Mouse (Mus musculus) cerebellum, postnatal 10 days (tissue): Measurements from ENCODE around the gene Cspg5.

Source experiments
- DNase-seq, 2 experiments: peaks; one replicate each; pipeline ENCODE4 v3.0.0; 2021; ENCODE audit warnings: mixed read lengths in 2 of 2

Gene Cspg5

DNA sequence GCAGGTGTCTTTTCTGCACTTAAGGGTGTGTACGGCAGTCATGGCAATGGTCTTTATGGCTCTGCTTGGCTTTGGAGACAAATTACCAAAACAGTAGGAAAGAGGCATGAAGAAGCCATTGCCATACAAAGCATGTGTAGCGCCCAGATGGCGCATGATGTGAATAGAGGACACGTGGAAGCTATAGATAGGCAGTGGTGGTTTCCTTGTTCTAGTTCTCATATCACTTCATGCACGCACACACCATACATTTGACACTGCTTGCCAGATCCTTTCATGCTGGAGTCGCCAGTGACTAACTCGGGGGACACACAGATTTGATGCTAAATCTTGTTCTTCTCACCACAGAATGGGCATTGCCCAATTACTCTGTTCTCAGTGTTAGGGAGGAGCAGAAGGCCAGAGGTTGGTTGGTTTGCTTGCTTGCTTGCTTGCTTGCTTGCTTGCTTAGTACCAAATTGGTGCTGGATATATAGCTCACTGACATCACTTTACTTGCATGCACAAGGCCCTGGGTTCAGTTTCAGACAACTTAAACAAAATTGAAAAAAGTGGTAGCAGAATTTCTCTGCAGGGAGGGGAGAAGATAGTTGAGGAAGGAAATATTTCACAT, at the start of gene Cspg5:
Cspg5 (plus strand) TSS at position 563 of the 613 bp plus-strand sequence.
- no peak for DNase-seq

DNA sequence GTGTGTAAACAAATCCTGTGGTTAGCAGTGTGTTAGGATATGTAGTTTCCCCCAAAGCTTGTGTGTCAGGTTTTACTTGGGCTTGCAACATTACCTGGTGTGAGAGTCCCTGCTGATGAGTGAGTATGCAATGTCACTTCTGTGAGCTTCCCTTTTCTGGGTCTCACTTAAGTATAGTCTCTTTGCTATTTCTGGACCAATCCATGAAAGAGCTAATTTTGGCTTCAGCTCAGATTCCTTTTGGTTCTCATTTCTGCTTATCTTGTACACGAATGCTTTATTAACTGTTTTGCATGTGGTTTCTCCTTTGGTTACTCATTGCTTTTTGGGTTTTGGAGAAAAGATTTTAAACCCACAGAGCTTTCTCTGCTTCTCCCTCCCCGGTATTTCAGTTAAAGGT, 43.7 kb upstream of the Cspg5 start:
- DNase-seq = no peak

DNA sequence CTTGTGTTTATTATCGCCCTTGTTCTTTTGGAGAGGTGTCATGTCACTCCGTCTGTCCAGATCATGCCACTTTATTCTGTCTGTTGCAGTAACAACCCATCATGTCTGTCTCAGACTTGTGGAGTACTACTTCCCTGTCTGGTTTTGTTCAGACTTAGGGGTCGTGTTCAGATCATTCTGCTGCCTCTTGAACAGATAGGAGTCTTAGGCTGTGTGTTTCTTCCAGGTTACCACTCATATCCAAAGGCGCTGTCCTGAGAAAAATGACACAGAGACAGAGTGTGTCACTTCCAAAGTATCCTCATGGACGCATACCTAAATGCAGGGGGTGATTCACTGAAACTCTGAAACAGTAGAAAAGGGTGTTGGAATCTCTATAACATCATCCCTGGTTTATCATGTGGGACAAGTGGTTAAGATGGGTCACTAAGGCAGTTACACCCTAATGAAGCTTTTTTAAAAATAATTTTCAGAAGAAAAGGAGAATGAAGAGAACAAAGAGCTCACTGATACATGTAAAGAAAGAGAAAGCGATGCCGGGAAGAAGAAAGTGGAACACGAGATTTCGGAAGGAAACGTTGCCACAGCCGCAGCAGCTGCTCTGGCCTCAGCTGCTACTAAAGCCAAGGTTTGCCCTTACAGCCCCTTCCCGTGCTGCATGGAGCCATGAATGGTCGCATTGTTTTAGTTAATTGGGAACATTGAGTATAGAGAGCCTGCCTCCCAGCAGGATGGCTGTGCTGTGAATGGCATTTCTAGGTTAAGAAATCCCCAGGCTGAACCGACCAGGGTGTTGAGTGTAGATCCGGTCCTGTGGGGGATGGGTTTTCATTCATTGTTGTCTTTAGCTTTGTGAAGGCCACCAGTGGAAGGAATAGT, 37.8 kb upstream of the Cspg5 start:
- peak; percentile 32 to 52 for DNase-seq

DNA sequence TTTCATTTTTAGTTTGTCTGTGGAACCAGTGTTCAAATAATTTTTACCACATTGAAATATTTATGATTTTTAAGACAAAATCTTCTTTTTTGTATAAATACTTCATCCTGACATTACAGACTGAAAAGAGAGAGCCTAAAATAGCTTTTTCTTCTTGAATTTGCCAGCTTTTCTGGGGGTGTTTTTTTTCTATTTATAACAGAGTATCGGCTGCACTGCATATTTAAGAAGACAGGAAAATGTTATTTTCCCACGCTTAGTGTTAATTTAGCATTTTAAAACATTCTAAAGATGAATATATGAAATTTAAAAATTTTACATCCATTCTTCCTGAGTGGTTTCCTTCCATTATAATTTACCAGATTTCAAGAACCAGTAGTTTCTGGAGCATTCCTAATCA, 37.1 kb upstream of the Cspg5 start:
- no peak for DNase-seq

DNA sequence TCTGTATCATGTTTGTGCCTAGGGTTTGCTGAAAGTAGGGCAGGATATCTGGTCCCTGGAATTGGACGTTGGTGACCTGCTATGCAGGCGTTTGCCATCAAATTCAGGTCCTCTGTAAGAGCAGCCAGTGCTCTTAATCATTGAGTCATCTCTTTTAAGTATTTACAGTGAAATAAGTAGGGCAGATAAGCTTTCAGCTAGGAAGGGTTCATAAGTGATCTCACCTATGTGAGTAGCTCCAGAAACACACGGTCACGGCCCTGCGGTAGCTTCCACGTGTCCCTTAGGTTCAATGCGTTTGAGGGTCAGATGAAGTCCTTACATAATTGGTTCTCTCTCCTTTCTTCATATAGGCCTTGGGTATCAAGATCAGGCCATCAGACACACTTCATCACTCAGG, 35.3 kb upstream of the Cspg5 start:
- DNase-seq = no peak

DNA sequence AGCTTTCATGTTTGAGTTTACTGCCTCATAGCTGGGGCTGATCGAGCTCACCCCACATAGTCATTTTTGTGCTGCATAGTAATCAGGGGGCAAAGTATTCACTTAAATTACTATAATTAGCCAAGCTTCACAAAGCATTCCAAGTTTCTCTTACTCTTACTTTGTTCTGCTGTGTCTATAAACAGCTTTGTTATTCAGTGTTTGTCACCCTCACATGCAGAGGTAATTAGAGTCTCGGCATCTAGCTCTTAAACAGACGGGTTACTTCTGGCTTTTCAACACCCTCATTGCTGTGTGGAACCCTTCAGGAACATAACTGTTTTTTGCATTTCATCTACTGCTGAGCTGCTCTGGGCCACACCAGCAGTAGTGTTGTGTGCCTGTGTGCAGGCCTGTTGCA, 34.6 kb upstream of the Cspg5 start:
- no peak for DNase-seq

DNA sequence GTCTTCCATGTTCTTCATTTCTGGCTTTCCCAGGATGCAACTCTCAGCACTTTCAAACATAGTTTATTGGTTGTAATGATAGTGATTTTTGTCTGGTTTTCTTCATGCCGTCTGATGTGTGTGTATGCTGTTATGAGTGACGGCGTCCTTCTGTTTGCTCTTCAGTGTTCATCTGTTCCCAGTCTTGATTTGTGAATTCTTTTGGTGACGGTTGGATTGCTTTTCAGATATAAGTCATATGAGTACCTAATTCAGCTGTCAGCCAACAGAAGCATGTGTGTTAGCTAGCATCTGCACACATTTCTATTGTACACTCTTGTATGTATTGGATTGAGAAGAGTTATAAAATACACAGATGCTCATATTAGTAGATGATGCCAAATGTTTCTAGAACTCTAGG, 19.3 kb upstream of the Cspg5 start:
- DNase-seq = no peak

DNA sequence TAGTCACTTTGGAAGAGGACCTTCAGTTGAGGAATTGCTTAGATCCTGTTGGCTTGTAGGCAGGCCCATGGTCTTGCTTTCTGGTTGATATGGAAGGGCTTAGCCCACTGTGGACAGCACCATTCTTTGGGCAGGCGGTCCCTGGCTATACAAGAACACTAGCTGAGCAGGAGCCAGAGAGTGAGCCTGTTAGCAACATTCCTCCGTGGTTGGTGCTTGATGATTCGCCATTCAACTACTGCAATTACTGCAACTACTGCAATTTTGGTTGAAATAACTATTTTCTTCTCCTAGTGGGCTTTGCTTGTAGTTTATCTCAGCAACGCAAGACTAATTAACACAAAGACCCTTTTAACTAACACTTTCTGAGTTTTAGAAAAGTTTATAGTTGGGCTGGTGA, 17.4 kb upstream of the Cspg5 start:
- no peak for DNase-seq

DNA sequence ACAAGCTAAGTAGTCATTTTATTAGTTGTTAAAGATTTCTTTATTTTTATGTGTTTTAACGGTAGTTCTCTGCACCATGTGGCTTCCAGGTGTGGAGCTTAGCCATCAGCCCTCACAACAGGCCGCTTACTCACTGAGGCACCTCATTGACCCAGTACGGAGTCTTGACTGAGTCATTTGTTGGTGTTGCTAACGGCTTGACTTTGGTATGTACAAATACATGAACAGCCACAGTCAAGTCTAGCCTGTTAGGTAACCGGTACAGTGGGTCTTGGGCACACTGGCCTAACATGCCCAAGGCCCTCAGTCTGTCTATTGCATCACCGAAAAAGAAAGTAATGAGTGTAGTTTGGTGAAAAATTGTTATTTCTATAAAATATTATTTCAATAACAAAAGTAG, 14.9 kb upstream of the Cspg5 start:
- DNase-seq = no peak

DNA sequence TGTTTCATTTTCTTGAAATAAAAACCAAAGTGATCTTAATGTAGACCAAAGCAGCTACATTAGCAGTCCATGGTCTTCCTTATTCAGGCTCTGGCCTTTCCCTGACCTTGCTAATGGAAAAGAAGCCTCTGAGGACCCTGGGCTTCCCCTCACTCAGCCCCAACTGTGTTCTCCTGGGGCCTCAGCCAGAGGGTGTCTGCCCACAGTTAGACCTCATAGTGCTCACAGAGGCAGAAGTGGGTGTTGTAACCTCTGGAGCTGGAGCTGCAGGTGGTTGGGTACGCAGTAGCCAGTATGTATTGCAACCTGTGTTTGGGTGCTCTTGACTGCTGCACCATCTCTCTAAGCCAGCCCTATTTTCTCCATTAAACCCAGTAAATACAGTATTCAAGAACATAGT, 14.5 kb upstream of the Cspg5 start:
- DNase-seq = no peak

DNA sequence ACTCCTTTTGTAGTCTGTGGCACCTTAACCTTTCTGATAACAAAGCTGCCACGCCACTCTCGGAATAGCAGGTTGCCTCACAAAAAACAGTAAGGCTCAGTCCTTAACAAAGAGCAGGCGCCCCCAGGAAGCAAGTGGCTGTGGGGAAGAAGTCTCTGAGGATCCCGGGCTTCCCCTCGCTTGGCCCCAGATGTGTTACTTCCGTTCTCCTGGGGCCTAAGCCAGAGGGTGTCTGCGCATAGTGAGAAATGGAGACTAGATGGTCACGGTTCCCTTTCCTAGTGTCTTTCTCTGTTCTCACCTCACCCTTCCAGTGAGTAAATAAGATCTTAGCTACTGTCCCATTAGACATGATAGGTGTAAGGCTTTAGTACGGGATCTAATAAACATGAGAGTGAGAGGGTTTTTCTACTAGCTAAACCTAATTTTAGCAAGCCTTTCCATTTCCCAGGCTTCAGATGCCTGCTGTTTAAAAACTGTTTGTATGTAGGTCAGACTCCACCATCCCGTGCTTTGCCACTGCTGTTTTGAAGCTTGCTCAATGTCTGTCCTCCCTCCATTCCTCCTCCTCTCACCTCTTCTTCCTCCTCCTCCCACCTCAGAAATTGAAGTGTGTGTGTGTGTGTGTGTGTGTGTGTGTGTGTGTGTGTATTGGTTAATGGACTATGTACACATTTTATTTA, 13.9 kb upstream of the Cspg5 start:
- DNase-seq = peak in 1 of 2 experiments; percentile 29

DNA sequence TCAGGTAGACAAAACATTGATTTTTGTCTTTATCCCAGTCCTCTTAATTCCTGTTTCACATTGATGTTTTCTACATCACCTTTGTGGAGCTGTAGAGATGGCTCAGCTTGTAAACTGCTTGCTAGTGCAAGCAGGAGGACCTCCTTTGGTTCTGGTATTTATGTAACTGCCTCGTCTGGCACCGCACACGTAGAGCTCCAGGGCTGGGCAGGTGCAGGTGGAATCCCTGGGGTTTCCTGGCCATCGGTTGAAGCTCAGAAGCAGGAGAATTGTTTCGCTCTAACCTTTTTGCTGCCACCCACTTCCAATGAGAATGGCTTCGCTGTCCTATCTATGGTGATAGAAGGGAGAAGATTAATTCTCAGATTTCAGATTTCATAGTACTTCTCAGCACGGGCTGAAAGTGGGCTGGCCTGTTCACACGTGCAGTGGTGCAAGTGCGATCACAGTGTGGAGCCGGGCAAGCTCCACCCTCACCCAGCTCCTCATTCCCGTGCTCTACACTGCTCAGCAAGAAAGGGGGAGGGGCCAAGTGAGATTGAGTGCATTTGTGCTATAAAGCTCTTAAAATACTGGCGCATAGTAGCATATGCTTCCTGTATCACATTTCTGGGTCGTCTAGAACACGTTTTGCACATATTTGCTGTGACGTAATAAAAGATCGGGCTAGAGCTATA, 13.1 kb upstream of the Cspg5 start:
- DNase-seq = peak; percentile 72 to 74

DNA sequence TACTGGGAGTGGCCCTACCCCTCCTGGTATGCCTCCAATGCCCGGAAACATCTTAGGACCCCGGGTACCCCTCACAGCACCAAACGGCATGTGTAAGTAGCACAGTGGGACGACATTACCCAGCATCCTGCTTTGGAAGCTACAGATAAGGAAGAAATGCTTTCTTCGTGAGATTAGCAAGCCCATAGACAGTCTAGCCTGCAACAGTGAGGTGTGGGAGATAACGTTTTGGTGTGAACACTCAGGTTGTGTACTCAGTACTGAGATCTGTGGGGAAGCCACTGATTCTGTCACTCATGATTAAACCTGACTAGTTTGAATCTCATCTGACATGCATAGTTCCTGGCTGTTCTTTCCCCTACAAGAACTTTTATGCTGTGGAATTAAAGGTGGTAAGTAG, 8.6 kb upstream of the Cspg5 start:
- DNase-seq = no peak

DNA sequence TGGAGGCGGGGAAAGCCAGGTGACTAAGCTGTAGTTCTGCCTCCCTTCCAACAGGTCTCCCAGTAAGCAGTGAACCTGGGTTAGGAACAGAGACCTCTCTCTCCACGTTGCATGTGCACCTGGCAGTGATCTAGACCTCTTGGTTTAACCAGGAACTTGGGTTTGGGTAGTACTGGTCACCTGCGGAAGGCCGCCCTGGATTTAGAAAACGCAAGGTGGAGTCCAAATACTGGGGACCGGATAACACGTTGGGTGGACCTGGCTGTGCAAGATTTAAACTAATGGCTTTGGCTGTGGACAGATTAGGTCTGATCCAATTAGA, 945 bp downstream of the Cspg5 start:
- no peak for DNase-seq

DNA sequence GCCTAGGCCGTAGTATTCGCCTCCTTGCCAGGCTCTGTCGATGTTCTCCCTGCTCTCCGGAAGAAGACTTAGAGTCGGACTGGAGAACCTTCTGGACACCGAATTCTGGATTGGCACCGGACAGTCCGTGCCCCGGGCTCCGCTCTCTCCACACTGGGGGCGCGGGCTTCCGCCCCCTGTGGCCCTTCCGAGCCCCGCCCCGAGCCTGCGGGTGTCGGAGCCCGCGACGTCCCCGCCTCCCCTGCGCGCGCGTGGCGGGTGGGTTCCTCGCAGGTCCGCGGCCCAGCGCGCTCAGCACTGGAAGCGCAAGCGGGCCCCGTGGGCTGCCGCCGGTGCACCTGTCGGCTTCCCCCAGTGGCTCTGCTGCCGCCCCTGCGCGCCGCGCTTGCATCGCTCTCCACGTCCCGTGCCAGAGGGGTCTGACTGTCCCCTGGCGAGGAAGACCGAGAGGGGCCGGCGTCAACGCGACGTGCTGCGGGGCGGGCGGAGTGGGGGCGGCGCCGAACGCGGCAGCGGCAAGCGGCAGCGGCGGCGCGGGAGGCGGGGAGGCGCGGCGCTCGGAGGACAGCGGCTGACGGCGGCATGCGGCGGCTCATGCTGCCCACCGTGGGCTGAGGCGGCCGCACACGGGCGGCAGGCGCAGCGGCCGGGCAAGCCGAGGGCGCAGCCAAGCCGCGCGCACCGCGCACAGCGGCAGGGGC, 1.5 kb downstream of the Cspg5 start:
- DNase-seq = peak; percentile 77

DNA sequence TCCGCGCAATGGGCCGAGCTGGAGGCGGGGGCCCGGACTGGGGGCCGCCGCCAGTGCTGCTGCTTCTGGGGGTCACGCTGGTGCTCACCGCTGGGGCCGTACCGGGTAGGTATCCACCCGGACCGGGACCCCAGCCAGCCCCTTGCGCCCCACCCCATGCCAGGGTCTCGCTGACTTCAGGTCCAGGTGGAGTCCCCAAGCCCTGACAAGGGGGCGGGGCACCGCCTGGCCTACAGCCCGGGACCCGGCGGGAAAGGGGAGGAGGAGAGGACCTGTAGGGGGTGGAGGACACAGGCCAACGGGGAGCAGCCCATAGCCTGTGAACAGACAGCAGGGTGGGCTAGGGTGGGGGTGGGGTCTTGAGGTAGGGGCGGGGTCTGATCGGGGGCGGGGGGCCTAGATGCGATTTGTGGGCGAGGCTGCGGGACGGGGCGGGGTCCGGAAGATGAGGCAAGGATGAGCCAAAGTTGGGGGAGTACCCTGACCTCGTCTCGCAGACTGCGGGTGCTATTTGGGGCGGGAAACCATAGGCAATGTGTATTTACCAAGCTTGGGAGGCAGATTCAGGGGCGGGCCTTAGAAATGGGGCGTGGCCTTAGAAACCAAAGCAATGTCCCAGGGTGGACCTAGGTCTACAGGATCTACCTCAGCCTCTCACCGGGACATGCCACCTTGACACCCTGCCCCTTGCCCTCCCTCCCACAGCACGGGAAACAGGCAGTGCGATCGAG, 2.2 kb downstream of the Cspg5 start:
- DNase-seq = peak; percentile 82 to 83

DNA sequence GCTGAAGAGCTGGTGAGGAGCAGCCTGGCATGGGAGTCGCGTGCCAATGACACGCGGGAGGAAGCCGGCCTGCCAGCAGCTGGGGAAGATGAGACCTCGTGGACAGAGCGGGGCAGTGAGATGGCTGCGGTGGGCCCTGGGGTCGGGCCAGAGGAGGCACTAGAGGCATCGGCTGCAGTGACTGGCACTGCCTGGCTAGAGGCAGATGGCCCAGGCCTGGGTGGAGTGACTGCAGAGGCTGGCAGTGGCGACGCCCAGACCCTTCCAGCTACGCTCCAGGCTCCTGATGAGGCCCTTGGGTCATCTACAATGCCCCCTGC, 2.7 kb downstream of the Cspg5 start:
- DNase-seq = peak in 1 of 2 experiments; percentile 76

DNA sequence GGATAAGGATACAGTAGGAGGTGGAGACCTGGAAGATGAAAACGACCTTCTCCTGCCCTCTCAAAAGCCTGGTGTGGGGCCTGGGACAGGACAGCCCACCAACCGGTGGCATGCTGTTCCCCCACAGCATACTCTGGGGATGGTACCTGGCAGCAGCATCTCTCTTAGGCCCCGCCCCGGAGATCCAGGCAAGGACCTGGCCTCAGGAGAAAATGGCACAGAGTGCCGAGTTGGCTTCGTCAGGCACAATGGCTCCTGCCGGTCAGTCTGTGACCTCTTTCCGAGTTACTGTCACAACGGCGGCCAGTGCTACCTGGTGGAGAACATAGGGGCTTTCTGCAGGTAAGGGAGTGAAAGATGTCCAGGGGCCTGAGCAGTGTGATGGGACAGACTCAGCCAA, 3.5 kb downstream of the Cspg5 start:
- DNase-seq = peak in 1 of 2 experiments; percentile 26

DNA sequence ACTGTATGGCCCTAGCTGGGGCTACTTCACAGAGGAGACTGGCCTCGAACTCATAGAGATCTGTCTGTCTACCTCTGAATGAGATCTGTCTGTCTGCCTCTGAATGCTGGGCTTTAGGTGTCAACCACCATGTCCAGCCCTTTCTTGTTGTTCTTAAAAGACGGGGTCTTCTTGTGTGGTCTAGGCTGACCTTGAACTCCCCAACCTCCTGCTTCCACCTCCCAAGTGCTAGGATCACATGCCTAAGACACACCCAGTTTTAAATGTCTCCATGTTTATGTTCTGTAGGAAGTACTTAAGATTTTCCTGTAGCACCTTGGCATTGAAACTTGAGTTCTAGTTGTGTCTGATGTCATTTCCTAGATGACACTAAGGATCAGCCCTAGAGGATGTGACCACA, 5.3 kb downstream of the Cspg5 start:
- DNase-seq = no peak

DNA sequence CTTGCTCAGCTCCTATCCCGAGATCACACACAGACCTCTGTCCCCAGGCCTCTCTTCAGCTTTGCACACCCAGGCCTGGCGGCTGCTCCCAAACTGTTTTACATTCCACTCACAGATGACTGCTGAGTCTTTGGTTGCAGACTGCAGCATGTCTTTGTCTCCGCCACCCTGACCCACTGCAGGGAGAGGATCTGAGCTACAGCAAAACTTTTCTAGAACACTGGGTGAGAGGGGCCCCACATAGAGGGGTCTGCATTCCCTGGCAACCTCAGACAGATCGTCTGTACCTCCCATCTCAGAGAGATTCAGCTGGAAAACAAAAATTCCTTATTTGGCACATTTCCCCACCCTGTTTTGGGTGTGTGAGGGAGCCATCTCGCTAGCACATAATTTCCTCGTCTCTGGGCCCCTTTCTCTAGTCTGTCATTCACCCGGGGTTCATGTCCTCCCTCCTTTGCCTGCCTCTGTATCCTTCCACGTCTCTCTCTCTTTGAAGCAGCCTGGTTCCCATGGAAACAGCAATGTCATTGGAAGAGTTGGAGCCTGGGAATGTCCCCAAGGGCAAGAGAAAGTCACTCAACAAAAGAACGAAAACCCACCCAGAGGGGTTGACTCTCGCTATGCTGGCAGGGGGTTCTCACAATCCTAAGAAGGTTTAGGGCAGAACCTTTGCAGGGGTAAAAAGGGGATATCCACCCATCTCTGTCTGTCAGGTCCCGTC, 6.4 kb downstream of the Cspg5 start:
- peak; percentile 53 to 57 for DNase-seq

DNA sequence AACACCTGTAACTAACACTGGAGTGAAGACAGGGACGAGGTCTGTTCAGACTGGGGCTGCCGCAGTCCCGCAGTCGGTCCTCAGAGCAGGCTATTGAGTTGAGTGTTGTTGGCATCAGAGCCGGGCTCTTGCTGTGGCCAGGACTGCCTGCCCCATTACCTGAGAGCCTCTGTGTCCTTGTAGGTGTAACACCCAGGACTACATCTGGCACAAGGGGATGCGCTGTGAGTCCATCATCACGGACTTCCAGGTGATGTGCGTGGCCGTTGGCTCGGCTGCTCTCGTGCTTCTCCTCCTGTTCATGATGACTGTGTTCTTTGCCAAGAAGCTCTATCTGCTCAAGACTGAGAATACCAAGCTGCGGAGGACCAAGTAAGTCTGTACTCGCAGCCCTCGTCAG, 7.2 kb downstream of the Cspg5 start:
- DNase-seq = peak; percentile 37 to 46
